Comparison of ENCODE assay signal across 8 mouse cellular contexts in the genomic region with DNA sequence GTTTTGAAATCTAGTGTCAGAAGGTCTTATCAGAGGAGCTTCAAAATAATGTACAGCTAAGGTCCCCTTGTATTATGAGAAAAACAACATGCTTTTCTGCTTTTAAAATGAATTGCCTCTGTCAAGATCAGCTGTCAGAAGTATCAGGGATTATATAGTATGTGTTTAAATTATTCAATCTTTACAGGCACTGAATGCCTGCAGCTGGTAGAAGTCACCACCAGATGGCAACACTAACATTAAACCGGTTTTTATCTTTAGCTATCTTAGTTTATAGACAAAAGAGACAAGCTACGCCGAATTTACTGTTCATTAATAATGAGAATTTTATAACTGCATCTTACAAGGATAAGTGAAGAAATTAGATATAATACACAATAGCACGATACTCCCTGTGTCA. TPM values are rescaled to one million over a fixed set of nuclear protein-coding genes. Genes with fewer than 3 reads are reported as not detected.
DNase-seq lines count a peak whose midpoint lies in the region; ATAC-seq lines count a peak whose summit lies in the region.

No protein-coding gene starts in this region.

- 41% methylated on average over 4 of the region's 4 CpGs for WGBS in forebrain, embryonic 13.5 days
- 43% methylated on average over 4 of the region's 4 CpGs for WGBS in neural tube, embryonic 15.5 days

- no peak overlapping the region for H3K4me3 ChIP-seq in forebrain, embryonic 13.5 days
- H3K4me3 ChIP-seq in neural tube, embryonic 15.5 days (replicated peaks), result no peak overlapping the region

- intact Hi-C loops in left cerebral cortex, postnatal 14 days (cut with DNase I), result loop anchor here (2.0 to 10.0 kb wide), 2 partner anchors 334 to 1338 kb away; no protein-coding TSS in a partner anchor

- H3K4me2 ChIP-seq in forebrain, embryonic 13.5 days, result no peak overlapping the region
- peak overlapping the region; percentile 19; the same call in 1 of the 2 replicates for H3K4me2 ChIP-seq in neural tube, embryonic 15.5 days

- H3K9ac ChIP-seq in forebrain, embryonic 13.5 days, result no peak overlapping the region
- H3K9ac ChIP-seq in neural tube, embryonic 15.5 days (replicated peaks), result no peak overlapping the region

- H3K27me3 ChIP-seq in forebrain, embryonic 13.5 days, result no peaks in the 10 kb centered on the region
- H3K27me3 ChIP-seq in neural tube, embryonic 15.5 days (replicated peaks), result no peaks in the 10 kb centered on the region

- no peaks in the 10 kb centered on the region for H3K36me3 ChIP-seq in forebrain, embryonic 13.5 days (ENCODE audit: poor library complexity, severe bottlenecking)
- no peaks in the 10 kb centered on the region for H3K36me3 ChIP-seq in neural tube, embryonic 15.5 days

- H3K27ac ChIP-seq in forebrain, embryonic 13.5 days, result no peak overlapping the region
- H3K27ac ChIP-seq in neural tube, embryonic 15.5 days (replicated peaks), result no peak overlapping the region

- no peaks in the 10 kb centered on the region for H3K4me1 ChIP-seq in forebrain, embryonic 13.5 days
- no peaks in the 10 kb centered on the region for H3K4me1 ChIP-seq in neural tube, embryonic 15.5 days

- peak; percentile 10 for DNase-seq in CD4-positive, CD25-positive, alpha-beta regulatory T cell, adult 2 months (ENCODE audit: low read depth, low spot score)
- peak; percentile 55 to 72 for DNase-seq in left cerebral cortex, postnatal 14 days (ENCODE audit: low spot score in 2 of 2)
- no peak for DNase-seq in left cerebral cortex, adult 8-10 months (ENCODE audit: low spot score in 2 of 2)
- DNase-seq in thymus, postnatal 36 days, result no peak
- DNase-seq in frontal cortex, postnatal 10 days (ENCODE audit: low spot score in 2 of 2), result no peak

- ATAC-seq in CD4-positive, CD25-positive, alpha-beta regulatory T cell, adult 4 months, result no peak
- peak; percentile 70 for ATAC-seq in forebrain, embryonic 13.5 days
- ATAC-seq in neural tube, embryonic 15.5 days (ENCODE audit: low FRiP score), result no peak

- no peaks in the 10 kb centered on the region for H3K9me3 ChIP-seq in forebrain, embryonic 13.5 days (replicated peaks)
- H3K9me3 ChIP-seq in neural tube, embryonic 15.5 days (replicated peaks), result no peaks in the 10 kb centered on the region

RNA-seq across cellular contexts. Expression of gene Dhx36, which starts 20.4 kb away (rescaled TPM):
- polyA plus RNA-seq in CD4-positive, CD25-positive, alpha-beta regulatory T cell, adult 4 months (2017; shearing (Covaris generic)), result 10 to 100 TPM; 23.4 to 23.8 TPM
- 10 to 100 TPM; 54.1 to 55.9 TPM for total RNA-seq in left cerebral cortex, postnatal 14 days (2021)
- 10 to 100 TPM; 49.8 to 56.4 (median 53.0) TPM for total RNA-seq in left cerebral cortex, adult 8-10 months (2022)
- 46.1 and 47.1 TPM in 2 replicates for polyA plus RNA-seq in forebrain, embryonic 13.5 days (2015; fragmentation: Nextera tagmentation; extraction: Ambion mirVana)
- polyA plus RNA-seq in neural tube, embryonic 15.5 days (2015; fragmentation: Nextera tagmentation; extraction: Ambion mirVana), result 34.6 and 38.2 TPM in 2 replicates

Comparison
In these comparisons a context has a peak if more than half of its experiments do, and no peak if none do; other contexts are left out.
1. DNase-seq: peak in CD4-positive, CD25-positive, alpha-beta regulatory T cell, adult 2 months (single experiment) and left cerebral cortex, postnatal 14 days (2 of 2); none in left cerebral cortex, adult 8-10 months (0 of 2), thymus, postnatal 36 days (0 of 2) and frontal cortex, postnatal 10 days (0 of 2).